Mouse (Mus musculus): Measurements from ENCODE around the gene Syn3. TPM values are rescaled to one million over a fixed set of nuclear protein-coding genes. Genes with fewer than 3 reads are reported as not detected.
"Not testable (repeated sequence)": the region's sequence is repeated elsewhere in the genome, so short reads cannot be mapped to it uniquely, and the experiment has no call there.

The Syn3 gene
- total RNA-seq, 2 experiments from 2014 or later = 28.1 to 34.6 TPM

GRCm38 (mm10) chr10:86381150-86381921 is 117.4 kb downstream of the Syn3 start:
- intact Hi-C loops (cut with DNase I) = no loop called here
- no peak for DNase-seq (ENCODE audit: low spot score in 2 of 2)

- intact Hi-C loops (cut with DNase I) = no loop called here
Measured at GRCm38 (mm10) chr10:86380626-86381025, 118.1 kb downstream of the Syn3 start.

GRCm38 (mm10) chr10:86378803-86379202 is 119.9 kb downstream of the Syn3 start:
- intact Hi-C loops (cut with DNase I) = not testable (repeated sequence)

More at GRCm38 (mm10) chr10:86380626-86381025, 118.1 kb downstream of the Syn3 start:
- DNase-seq (ENCODE audit: low spot score in 2 of 2) = no peak

GRCm38 (mm10) chr10:86376392-86377185 is 122.1 kb downstream of the Syn3 start:
- DNase-seq (ENCODE audit: low spot score in 2 of 2) = no peak
- intact Hi-C loops (cut with DNase I) = no loop called here

More at GRCm38 (mm10) chr10:86378803-86379202, 119.9 kb downstream of the Syn3 start:
- not testable (repeated sequence) for DNase-seq (ENCODE audit: low spot score in 2 of 2)

- intact Hi-C loops (cut with DNase I) = no loop called here
- DNase-seq (ENCODE audit: low spot score in 2 of 2) = no peak
Measured at GRCm38 (mm10) chr10:86375903-86376302, 122.8 kb downstream of the Syn3 start.

GRCm38 (mm10) chr10:86374061-86374460 is 124.6 kb downstream of the Syn3 start:
- intact Hi-C loops (cut with DNase I) = no loop called here
- DNase-seq (ENCODE audit: low spot score in 2 of 2) = no peak

- intact Hi-C loops (cut with DNase I) = no loop called here
Measured at GRCm38 (mm10) chr10:86371561-86371960, 127.1 kb downstream of the Syn3 start.

GRCm38 (mm10) chr10:86369346-86369745 is 129.3 kb downstream of the Syn3 start:
- intact Hi-C loops (cut with DNase I) = no loop called here
- no peak for DNase-seq (ENCODE audit: low spot score in 2 of 2)

More at GRCm38 (mm10) chr10:86371561-86371960, 127.1 kb downstream of the Syn3 start:
- DNase-seq (ENCODE audit: low spot score in 2 of 2) = no peak

- no peak for DNase-seq (ENCODE audit: low spot score in 2 of 2)
- intact Hi-C loops (cut with DNase I) = no loop called here
Measured at GRCm38 (mm10) chr10:86368811-86369210, 129.9 kb downstream of the Syn3 start.

- intact Hi-C loops (cut with DNase I) = no loop called here
- DNase-seq (ENCODE audit: low spot score in 2 of 2) = no peak
Measured at GRCm38 (mm10) chr10:86367346-86367745, 131.3 kb downstream of the Syn3 start.

GRCm38 (mm10) chr10:86365632-86366092 is 133.0 kb downstream of the Syn3 start:
- no peak for DNase-seq (ENCODE audit: low spot score in 2 of 2)
- intact Hi-C loops (cut with DNase I) = no loop called here

GRCm38 (mm10) chr10:86363669-86364309 is 134.9 kb downstream of the Syn3 start:
- intact Hi-C loops (cut with DNase I) = no loop called here

GRCm38 (mm10) chr10:86359699-86360098 is 139.0 kb downstream of the Syn3 start:
- DNase-seq (ENCODE audit: low spot score in 2 of 2) = no peak
- intact Hi-C loops (cut with DNase I) = no loop called here

More at GRCm38 (mm10) chr10:86363669-86364309, 134.9 kb downstream of the Syn3 start:
- DNase-seq (ENCODE audit: low spot score in 2 of 2) = no peak

- no peak for DNase-seq (ENCODE audit: low spot score in 2 of 2)
- intact Hi-C loops (cut with DNase I) = no loop called here
Measured at GRCm38 (mm10) chr10:86359208-86359607, 139.5 kb downstream of the Syn3 start.

- DNase-seq (ENCODE audit: low spot score in 2 of 2) = no peak
- intact Hi-C loops (cut with DNase I) = no loop called here
Measured at GRCm38 (mm10) chr10:86358307-86358975, 140.3 kb downstream of the Syn3 start.

- no peak for DNase-seq (ENCODE audit: low spot score in 2 of 2)
- intact Hi-C loops (cut with DNase I) = no loop called here
Measured at GRCm38 (mm10) chr10:86356819-86357563, 141.7 kb downstream of the Syn3 start.

GRCm38 (mm10) chr10:86352521-86352920 is 146.2 kb downstream of the Syn3 start:
- intact Hi-C loops (cut with DNase I) = no loop called here
- no peak for DNase-seq (ENCODE audit: low spot score in 2 of 2)

GRCm38 (mm10) chr10:86351287-86351686 is 147.4 kb downstream of the Syn3 start:
- no peak for DNase-seq (ENCODE audit: low spot score in 2 of 2)
- intact Hi-C loops (cut with DNase I) = no loop called here

Data from left cerebral cortex, postnatal 36 days (tissue).